Mouse (Mus musculus) limb, embryonic 15.5 days (tissue): ENCODE measurements around the gene Olfr156. TPM values are rescaled to one million over a fixed set of nuclear protein-coding genes. Genes with fewer than 3 reads are reported as not detected.
A peak's percentile ranks its signal among the peaks of the same experiment; 100 is the strongest.

Experiments used
- ATAC-seq: fragments of 200-750 bp; cut with Nextera tagmentation; 2 replicates; pipeline ENCODE4 v1.8.0; 2017; ENCODE audit warnings: low read depth, moderate TSS enrichment; ENCODE audit not compliant: insufficient number of reproducible peaks, low FRiP score, low TSS enrichment
- H3K27ac ChIP-seq: fragments of 300-500 bp; sonication (generic); 2 replicates; pipeline ENCODE4 v1.5.1; 2015; ENCODE audit warnings: moderate library complexity, mild to moderate bottlenecking, inconsistent platforms
- H3K27me3 ChIP-seq: fragments of 300-500 bp; sonication (generic); 2 replicates; pipeline ENCODE4 v1.6.1; 2015; ENCODE audit warnings: inconsistent platforms
- H3K36me3 ChIP-seq: fragments of 300-500 bp; sonication (generic); 2 replicates; pipeline ENCODE4 v1.6.1; 2015; ENCODE audit warnings: inconsistent platforms
- H3K4me1 ChIP-seq: fragments of 300-500 bp; sonication (generic); 2 replicates; pipeline ENCODE4 v1.6.1; 2015; ENCODE audit warnings: inconsistent platforms
- H3K4me2 ChIP-seq: fragments of 300-500 bp; sonication (generic); 2 replicates; pipeline ENCODE4 v1.6.1; 2015; ENCODE audit warnings: mild to moderate bottlenecking, inconsistent platforms
- H3K4me3 ChIP-seq: fragments of 300-500 bp; sonication (generic); 2 replicates; pipeline ENCODE4 v1.5.1; 2015; ENCODE audit warnings: mild to moderate bottlenecking, inconsistent platforms
- H3K9ac ChIP-seq: fragments of 300-500 bp; sonication (generic); 2 replicates; pipeline ENCODE4 v1.6.1; 2015; ENCODE audit warnings: inconsistent platforms
- H3K9me3 ChIP-seq: fragments of 300-500 bp; sonication (generic); 2 replicates; pipeline ENCODE4 v1.6.1; 2016; ENCODE audit warnings: inconsistent platforms
- WGBS: fragments of 180-500 bp; shearing (Covaris S2); methylation state at CpG from one replicate; pipeline ENCODE4 v1.1.7; 2015; 5-methylcytosine and 5-hydroxymethylcytosine counted together
- polyA plus RNA-seq: library from polyadenylated mRNA; unstranded; fragments of >200 nt; fragmentation: Nextera tagmentation; extraction: Ambion mirVana; gene quantifications from 2 replicates; pipeline ENCODE4 v1.2.1, GENCODE M21; 2015

The Olfr156 gene
- not detected in 2 replicates for polyA plus RNA-seq

GRCm38 (mm10) chr4:43823845-43824337 lies at the start of gene Olfr156:
TSS of gene Olfr156 (minus strand) at chr4:43823895.
- no peak within 1 kb of the TSS for H3K27ac ChIP-seq
- H3K27me3 ChIP-seq = no peaks in the 10 kb centered on the region
- no peak for ATAC-seq
- H3K9ac ChIP-seq = no peak within 1 kb of the TSS
- WGBS = 8% methylated on average over 7 of the region's 7 CpGs
- no peak within 1 kb of the TSS for H3K4me3 ChIP-seq
- H3K4me1 ChIP-seq = peaks cover 5% of the 10 kb centered on the region; the same call in 1 of the 2 replicates
- no peak within 1 kb of the TSS for H3K4me2 ChIP-seq
- no peaks in the 10 kb centered on the region for H3K9me3 ChIP-seq
- no peaks in the 10 kb centered on the region for H3K36me3 ChIP-seq

- WGBS = 82% methylated on average over 10 of the region's 10 CpGs
- H3K27ac ChIP-seq = no peak overlapping the region
- H3K4me3 ChIP-seq = no peak overlapping the region
- no peaks in the 10 kb centered on the region for H3K36me3 ChIP-seq
- H3K9me3 ChIP-seq = no peaks in the 10 kb centered on the region
- peaks cover 2% of the 10 kb centered on the region; the same call in 1 of the 2 replicates for H3K4me1 ChIP-seq
- H3K27me3 ChIP-seq = no peaks in the 10 kb centered on the region
- ATAC-seq = no peak
- no peak overlapping the region for H3K4me2 ChIP-seq
- H3K9ac ChIP-seq = no peak overlapping the region
Measured at GRCm38 (mm10) chr4:43869821-43870220, 46.1 kb upstream of the Olfr156 start.

GRCm38 (mm10) chr4:43863298-43863697 lies 39.6 kb upstream of the Olfr156 start:
- H3K27me3 ChIP-seq = no peaks in the 10 kb centered on the region
- peaks cover 6% of the 10 kb centered on the region for H3K4me1 ChIP-seq
- H3K9me3 ChIP-seq = no peaks in the 10 kb centered on the region
- H3K4me2 ChIP-seq = no peak overlapping the region
- H3K36me3 ChIP-seq = no peaks in the 10 kb centered on the region
- H3K4me3 ChIP-seq = no peak overlapping the region
- no peak overlapping the region for H3K27ac ChIP-seq
- 67% methylated on average over 4 of the region's 4 CpGs for WGBS
- H3K9ac ChIP-seq = no peak overlapping the region
- ATAC-seq = no peak

- no peak overlapping the region for H3K4me2 ChIP-seq
- ATAC-seq = no peak
- H3K9me3 ChIP-seq = no peaks in the 10 kb centered on the region
- H3K4me3 ChIP-seq = no peak overlapping the region
- H3K9ac ChIP-seq = no peak overlapping the region
- WGBS = 15% methylated on average over 14 of the region's 14 CpGs
- H3K36me3 ChIP-seq = no peaks in the 10 kb centered on the region
- H3K4me1 ChIP-seq = peaks cover 6% of the 10 kb centered on the region
- H3K27me3 ChIP-seq = no peaks in the 10 kb centered on the region
- H3K27ac ChIP-seq = peak overlapping the region; percentile 14; the same call in 1 of the 2 replicates
Measured at GRCm38 (mm10) chr4:43860744-43861519, 37.2 kb upstream of the Olfr156 start.

GRCm38 (mm10) chr4:43859886-43860285 lies 36.2 kb upstream of the Olfr156 start:
- 68% methylated on average over 10 of the region's 10 CpGs for WGBS
- no peak overlapping the region for H3K9ac ChIP-seq
- peaks cover 6% of the 10 kb centered on the region for H3K4me1 ChIP-seq
- no peaks in the 10 kb centered on the region for H3K36me3 ChIP-seq
- H3K27me3 ChIP-seq = no peaks in the 10 kb centered on the region
- no peak for ATAC-seq
- no peak overlapping the region for H3K4me2 ChIP-seq
- H3K27ac ChIP-seq = no peak overlapping the region
- H3K4me3 ChIP-seq = no peak overlapping the region
- H3K9me3 ChIP-seq = no peaks in the 10 kb centered on the region

- 70% methylated on average over 8 of the region's 8 CpGs for WGBS
- no peak overlapping the region for H3K27ac ChIP-seq
Measured at GRCm38 (mm10) chr4:43854101-43854500, 30.4 kb upstream of the Olfr156 start.

GRCm38 (mm10) chr4:43851265-43851664 lies 27.6 kb upstream of the Olfr156 start, which contains the start of gene Olfr155:
TSS of gene Olfr155 (plus strand) at chr4:43851565.
- Histone ChIP-seq H3K4me2 (no peak within 1 kb of the TSS), H3K4me3 (no peak within 1 kb of the TSS), H3K27ac (no peak within 1 kb of the TSS), H3K36me3 (no peaks in the 10 kb centered on the region), H3K4me1 (no peaks in the 10 kb centered on the region), H3K9me3 (no peaks in the 10 kb centered on the region), H3K27me3 (no peaks in the 10 kb centered on the region), H3K9ac (no peak within 1 kb of the TSS)
- ATAC-seq = no peak
- 84% methylated on average over 6 of the region's 6 CpGs for WGBS

More at GRCm38 (mm10) chr4:43854101-43854500, 30.4 kb upstream of the Olfr156 start:
- no peaks in the 10 kb centered on the region for H3K9me3 ChIP-seq
- no peak overlapping the region for H3K4me3 ChIP-seq
- H3K4me2 ChIP-seq = no peak overlapping the region
- no peaks in the 10 kb centered on the region for H3K4me1 ChIP-seq
- H3K27me3 ChIP-seq = no peaks in the 10 kb centered on the region
- no peak for ATAC-seq
- no peaks in the 10 kb centered on the region for H3K36me3 ChIP-seq
- H3K9ac ChIP-seq = no peak overlapping the region

GRCm38 (mm10) chr4:43840101-43840500 lies 16.4 kb upstream of the Olfr156 start, which contains the start of gene Olfr157:
TSS of gene Olfr157 (minus strand) at chr4:43840201.
- Histone ChIP-seq H3K4me3 (no peak within 1 kb of the TSS), H3K9ac (no peak within 1 kb of the TSS), H3K9me3 (no peaks in the 10 kb centered on the region), H3K4me2 (no peak within 1 kb of the TSS), H3K27me3 (no peaks in the 10 kb centered on the region), H3K27ac (no peak within 1 kb of the TSS), H3K4me1 (no peaks in the 10 kb centered on the region), H3K36me3 (no peaks in the 10 kb centered on the region)
- no peak for ATAC-seq
- WGBS = 68% methylated on average over 1 of the region's 1 CpGs

GRCm38 (mm10) chr4:43838326-43838725 lies 14.6 kb upstream of the Olfr156 start:
- Histone ChIP-seq H3K9me3 (no peaks in the 10 kb centered on the region), H3K9ac (no peak overlapping the region), H3K27me3 (no peaks in the 10 kb centered on the region), H3K4me1 (no peaks in the 10 kb centered on the region), H3K4me3 (no peak overlapping the region), H3K4me2 (no peak overlapping the region), H3K27ac (no peak overlapping the region), H3K36me3 (no peaks in the 10 kb centered on the region)
- no peak for ATAC-seq
- 66% methylated on average over 3 of the region's 3 CpGs for WGBS

GRCm38 (mm10) chr4:43834749-43835148 lies 11.1 kb upstream of the Olfr156 start:
- ATAC-seq = no peak
- 64% methylated on average over 4 of the region's 4 CpGs for WGBS
- no peaks in the 10 kb centered on the region for H3K36me3 ChIP-seq

GRCm38 (mm10) chr4:43833752-43834151 lies 10.1 kb upstream of the Olfr156 start:
- ATAC-seq = no peak
- H3K27ac ChIP-seq = no peak overlapping the region

More at GRCm38 (mm10) chr4:43834749-43835148, 11.1 kb upstream of the Olfr156 start:
- Histone ChIP-seq H3K9me3 (no peaks in the 10 kb centered on the region), H3K4me3 (no peak overlapping the region), H3K9ac (no peak overlapping the region), H3K4me2 (no peak overlapping the region), H3K4me1 (no peaks in the 10 kb centered on the region), H3K27ac (no peak overlapping the region), H3K27me3 (no peaks in the 10 kb centered on the region)

GRCm38 (mm10) chr4:43832031-43832430 lies 8.3 kb upstream of the Olfr156 start:
- 72% methylated on average over 5 of the region's 5 CpGs for WGBS
- ATAC-seq = no peak

More at GRCm38 (mm10) chr4:43833752-43834151, 10.1 kb upstream of the Olfr156 start:
- H3K4me2 ChIP-seq = no peak overlapping the region
- H3K9ac ChIP-seq = no peak overlapping the region
- no peaks in the 10 kb centered on the region for H3K27me3 ChIP-seq
- no peaks in the 10 kb centered on the region for H3K4me1 ChIP-seq
- H3K9me3 ChIP-seq = no peaks in the 10 kb centered on the region
- WGBS = 71% methylated on average over 5 of the region's 5 CpGs
- H3K4me3 ChIP-seq = no peak overlapping the region
- no peaks in the 10 kb centered on the region for H3K36me3 ChIP-seq

More at GRCm38 (mm10) chr4:43832031-43832430, 8.3 kb upstream of the Olfr156 start:
- H3K9ac ChIP-seq = no peak overlapping the region
- no peaks in the 10 kb centered on the region for H3K27me3 ChIP-seq
- no peaks in the 10 kb centered on the region for H3K4me1 ChIP-seq
- H3K4me2 ChIP-seq = no peak overlapping the region
- H3K9me3 ChIP-seq = no peaks in the 10 kb centered on the region
- H3K27ac ChIP-seq = no peak overlapping the region
- H3K36me3 ChIP-seq = no peaks in the 10 kb centered on the region
- H3K4me3 ChIP-seq = no peak overlapping the region
